Mouse (Mus musculus) bone marrow macrophage, adult 2 months (primary cell): ENCODE results near the gene Wdr47. TPM values are rescaled to one million over a fixed set of nuclear protein-coding genes. Genes with fewer than 3 reads are reported as not detected.
"Not testable (repeated sequence)": the region's sequence is repeated elsewhere in the genome, so short reads cannot be mapped to it uniquely, and the experiment has no call there.

Experiments
- H3K27ac ChIP-seq: 2 replicates; pipeline ENCODE4 v1.5.1; 2012; ENCODE audit warnings: low read depth, low read length; ENCODE audit not compliant: insufficient read depth
- H3K4me1 ChIP-seq: 2 replicates; pipeline ENCODE4 v1.6.1; 2012; ENCODE audit warnings: low read length; ENCODE audit not compliant: control insufficient read depth, insufficient read depth
- H3K4me3 ChIP-seq: 2 replicates; pipeline ENCODE4 v1.5.1; 2012; ENCODE audit warnings: mild to moderate bottlenecking, low read length, moderate library complexity; ENCODE audit not compliant: insufficient read depth
- CTCF ChIP-seq: IDR thresholded peaks from 2 replicates; pipeline ENCODE4 v1.5.1; 2012; ENCODE audit warnings: low read depth, mild to moderate bottlenecking, low read length, moderate library complexity
- POLR2A ChIP-seq: IDR thresholded peaks from 2 replicates; pipeline ENCODE4 v1.6.1; 2012; ENCODE audit warnings: mild to moderate bottlenecking, low read depth, low read length, borderline replicate concordance
- polyA plus RNA-seq: library from polyadenylated mRNA; stranded (reverse); fragments of >200 nt; gene quantifications from 2 replicates; pipeline ENCODE4 v1.2.4, GENCODE M21; 2012; ENCODE audit not compliant: missing spikeins, insufficient read depth, insufficient read length

The Wdr47 gene
- polyA plus RNA-seq: 7.2 and 10.1 TPM in 2 replicates

DNA sequence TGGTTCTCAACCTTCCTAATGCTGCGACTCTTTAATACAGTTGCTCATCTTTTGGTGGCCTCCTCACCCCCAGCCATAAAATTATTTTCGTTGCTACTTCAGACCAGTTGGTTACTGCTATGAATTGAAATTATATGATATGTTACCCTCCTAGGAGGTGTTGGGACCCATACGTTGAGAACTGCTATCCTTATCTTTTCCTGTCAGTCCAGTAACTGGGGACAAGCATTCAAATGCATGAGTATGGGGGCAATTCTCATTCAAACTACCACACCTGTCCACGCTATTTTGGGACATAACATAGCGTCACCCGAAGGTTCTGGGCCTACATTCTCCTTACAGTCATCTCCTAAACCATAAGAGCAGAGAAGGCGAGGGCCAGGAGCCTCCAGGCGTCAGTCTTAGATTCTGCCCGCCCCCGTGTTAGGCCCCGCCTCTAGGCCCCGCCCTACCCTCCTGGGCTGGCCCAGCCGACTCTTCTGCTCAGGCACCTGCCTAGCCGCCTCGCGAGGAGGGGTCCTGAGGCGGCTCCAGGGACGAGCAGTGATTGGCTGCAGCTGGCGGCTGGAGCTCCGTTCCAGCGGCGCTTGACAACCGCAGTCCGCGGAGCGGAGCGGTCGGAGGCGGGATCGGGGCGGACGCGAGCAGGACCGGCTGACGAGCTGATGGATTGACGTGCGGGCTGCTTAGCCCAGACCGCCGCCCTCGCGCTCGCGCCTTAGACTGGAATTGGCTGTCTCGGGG is at the start of gene Wdr47:
Gene Wdr47, plus strand, starts transcription at position 494 of the 744 bp plus-strand sequence.
- Histone ChIP-seq H3K27ac (no peak within 1 kb of the TSS), H3K4me1 (peaks cover 7% of the 10 kb centered on the region), H3K4me3 (peak within 1 kb of the TSS; percentile 96)
- no peak for TF ChIP-seq CTCF
- TF ChIP-seq POLR2A: no peak

DNA sequence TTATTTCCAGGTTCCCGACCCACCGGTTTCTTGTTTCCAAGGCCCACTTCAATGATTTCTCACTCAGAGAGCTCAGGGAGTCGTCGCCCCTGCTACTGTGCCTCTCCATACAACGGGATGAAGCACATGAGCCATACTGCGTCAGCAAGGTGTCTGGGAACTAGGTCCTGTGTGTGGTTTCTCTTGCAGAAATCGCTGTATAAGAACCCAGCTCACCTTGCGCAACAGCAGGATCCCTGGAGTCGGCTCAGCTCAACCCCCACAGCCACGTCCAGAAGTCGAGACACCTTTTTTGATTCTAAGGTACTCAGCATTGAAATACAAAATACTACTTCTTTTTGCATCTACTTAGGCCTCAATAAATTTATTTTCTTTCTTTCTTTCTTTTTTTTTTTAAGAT is 48.8 kb upstream of the Wdr47 start:
- TF ChIP-seq CTCF: no peak
- no peak for TF ChIP-seq POLR2A
- Histone ChIP-seq H3K4me1 (no peaks in the 10 kb centered on the region), H3K27ac (no peak overlapping the region), H3K4me3 (no peak overlapping the region)

DNA sequence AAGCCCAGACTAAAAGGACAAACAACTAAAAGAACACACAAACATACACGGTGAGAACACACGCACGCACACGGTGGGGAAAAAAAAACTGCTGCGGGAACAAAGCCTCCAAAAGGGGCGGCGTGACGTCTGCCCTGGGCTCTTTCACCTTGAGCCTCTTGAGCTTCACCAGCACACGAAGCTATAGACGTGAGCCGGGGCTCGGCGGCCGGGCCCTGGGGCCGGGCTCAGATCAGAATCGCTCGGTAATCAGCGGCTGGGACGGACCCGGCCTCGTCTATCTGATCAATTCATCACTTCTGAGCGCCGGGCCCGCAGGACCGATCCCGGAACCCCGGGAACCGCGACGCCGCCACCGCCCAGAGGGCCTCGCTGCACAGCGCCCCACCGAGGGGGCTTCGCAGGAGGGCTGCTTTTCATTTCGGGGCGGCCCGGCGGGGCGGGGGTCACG is 36.9 kb upstream of the Wdr47 start:
- TF ChIP-seq CTCF: no peak
- TF ChIP-seq POLR2A: no peak
- peak overlapping the region; percentile 51 for H3K27ac ChIP-seq
- no peaks in the 10 kb centered on the region for H3K4me1 ChIP-seq
- peak overlapping the region; percentile 74 for H3K4me3 ChIP-seq

DNA sequence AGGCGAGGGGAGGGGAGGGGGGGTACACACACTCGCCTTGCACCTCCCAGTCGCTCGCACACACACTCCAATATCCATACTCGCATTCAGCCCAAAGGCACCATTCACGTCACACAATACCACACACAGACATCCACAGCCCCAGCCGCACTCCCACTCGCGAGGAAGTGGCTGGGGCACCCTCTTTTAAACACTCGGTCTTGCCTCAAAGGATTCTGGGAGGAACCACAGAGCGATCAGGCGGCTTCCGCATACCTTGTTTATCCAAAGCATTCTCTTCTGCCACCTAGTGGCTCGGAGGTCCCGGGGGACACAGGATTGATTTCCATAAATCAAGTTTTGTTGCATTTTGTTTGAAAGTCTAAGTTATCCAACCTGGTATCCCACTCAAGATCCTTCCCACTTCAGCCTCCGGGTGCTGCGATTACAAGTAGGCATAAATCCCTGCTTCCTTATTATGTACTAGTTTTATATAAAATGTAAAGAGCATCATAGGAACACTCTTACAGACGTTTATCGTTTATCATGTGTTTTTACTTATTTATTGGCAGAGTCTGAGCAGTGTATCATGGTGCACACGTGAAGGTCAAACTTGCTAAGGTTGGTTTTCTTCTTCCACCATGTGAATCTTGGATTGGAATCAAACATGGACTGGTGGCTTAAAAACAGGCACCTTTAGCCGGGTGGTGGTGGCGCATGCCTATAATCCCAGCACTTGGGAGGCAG is 36.3 kb upstream of the Wdr47 start:
- peak overlapping the region; percentile 51 for H3K27ac ChIP-seq
- no peaks in the 10 kb centered on the region for H3K4me1 ChIP-seq
- TF ChIP-seq POLR2A (peak; percentile 97), CTCF (peak; percentile 46)
- H3K4me3 ChIP-seq: peak overlapping the region; percentile 74

DNA sequence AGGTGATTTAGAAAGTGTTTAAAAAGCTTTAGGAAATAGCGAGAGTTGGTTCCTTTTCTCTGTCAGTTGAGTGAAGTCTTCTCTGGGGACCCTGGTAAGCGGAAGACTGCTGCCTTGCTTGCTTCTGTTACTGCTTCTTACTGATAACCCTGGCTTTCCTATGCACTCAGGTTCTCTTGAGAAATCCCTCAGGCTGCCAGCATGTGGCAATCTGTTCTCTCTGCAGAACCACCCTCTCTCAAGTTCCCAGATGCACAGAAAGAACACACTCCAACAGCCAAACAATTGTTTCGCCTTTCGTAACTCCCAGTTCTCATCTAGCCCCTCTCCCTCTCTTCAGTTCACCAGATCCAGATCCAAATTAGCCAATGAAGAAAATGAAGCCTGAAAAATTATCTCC is 33.2 kb upstream of the Wdr47 start:
- Histone ChIP-seq H3K27ac (no peak overlapping the region), H3K4me3 (no peak overlapping the region), H3K4me1 (peaks cover 3% of the 10 kb centered on the region)
- TF ChIP-seq POLR2A: no peak
- TF ChIP-seq CTCF: no peak

DNA sequence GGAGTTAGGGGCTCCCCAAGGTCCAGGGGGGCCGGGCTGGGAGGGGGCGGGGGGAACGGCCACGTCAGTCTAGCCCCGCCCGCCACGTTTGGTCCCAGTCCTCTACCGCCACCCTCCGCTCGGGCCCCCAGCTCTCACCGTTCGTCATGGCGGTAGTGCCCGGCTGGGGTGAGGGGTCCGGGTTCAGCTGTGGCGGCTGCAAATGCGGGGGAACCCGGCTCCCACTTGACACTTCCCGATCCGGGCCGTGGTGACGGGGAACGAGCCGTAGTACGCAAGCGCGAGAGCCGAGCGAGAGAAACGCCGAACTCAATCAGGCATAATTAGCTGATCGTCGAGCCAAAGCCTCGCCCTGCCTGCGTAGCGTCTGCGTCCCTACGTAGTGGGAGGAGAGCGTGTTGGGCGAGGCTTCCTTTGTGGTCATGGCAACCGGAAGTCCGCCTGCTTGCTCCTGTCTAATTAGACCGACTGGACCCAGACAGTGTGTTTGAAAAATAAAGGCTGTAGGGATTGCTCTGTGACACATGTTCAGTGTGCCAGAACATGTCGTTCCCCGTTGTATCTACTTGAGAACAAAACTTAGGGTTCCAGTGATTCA is 28.8 kb upstream of the Wdr47 start, which contains the start of gene Tmem167b:
Gene Tmem167b, minus strand, starts transcription at position 334 of the 598 bp plus-strand sequence.
- TF ChIP-seq CTCF: no peak
- TF ChIP-seq POLR2A: no peak
- Histone ChIP-seq H3K4me3 (peak within 1 kb of the TSS; percentile 77), H3K27ac (peak within 1 kb of the TSS; percentile 86), H3K4me1 (peaks cover 5% of the 10 kb centered on the region)

DNA sequence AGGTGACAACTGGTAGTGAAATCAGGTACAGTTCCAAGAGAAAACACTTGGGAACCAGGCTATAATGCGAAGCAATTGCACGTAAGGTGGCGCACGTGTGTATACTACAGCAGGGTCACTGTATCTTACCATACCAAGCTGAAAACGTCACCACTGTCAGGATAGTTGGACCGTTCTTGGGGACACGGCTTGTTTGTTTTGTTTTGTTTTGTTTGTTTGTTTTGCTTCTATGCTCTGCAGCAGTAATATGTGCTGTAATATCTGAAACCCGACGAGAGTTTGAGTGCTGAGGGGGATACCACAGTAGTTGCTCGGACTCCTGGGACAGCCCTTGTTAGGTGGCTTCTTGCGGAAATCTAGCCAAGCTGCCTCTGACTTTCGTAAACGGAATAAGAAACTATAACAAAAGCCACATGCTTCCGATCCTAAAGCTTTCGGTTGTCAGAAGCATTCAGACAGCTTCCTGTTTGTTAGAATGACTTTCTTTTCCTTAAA is 28.3 kb upstream of the Wdr47 start:
- Histone ChIP-seq H3K4me3 (peak overlapping the region; percentile 61), H3K4me1 (peaks cover 5% of the 10 kb centered on the region), H3K27ac (peak overlapping the region; percentile 86)
- TF ChIP-seq POLR2A (no peak), CTCF (no peak)

DNA sequence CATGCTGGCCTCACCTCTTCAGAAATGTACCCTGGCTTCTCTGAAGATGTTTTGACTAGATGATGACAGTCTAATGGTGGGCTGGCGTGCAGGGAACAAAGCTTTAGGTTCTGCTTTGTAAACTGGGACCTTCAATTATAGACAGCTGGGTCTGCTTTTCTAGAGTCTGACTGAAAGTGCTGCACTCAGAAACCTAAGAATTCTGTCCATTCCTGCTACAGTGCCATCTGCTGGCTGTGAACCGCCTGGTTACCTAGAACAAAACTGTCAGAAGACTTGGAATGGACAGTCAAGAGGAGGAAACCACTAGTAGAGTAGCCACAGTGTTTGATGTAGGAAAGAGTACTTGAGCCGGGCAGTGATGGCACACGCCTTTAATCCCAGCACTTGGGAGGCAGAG is 27.8 kb upstream of the Wdr47 start:
- Histone ChIP-seq H3K4me1 (peaks cover 5% of the 10 kb centered on the region), H3K27ac (peak overlapping the region; percentile 86), H3K4me3 (peak overlapping the region; percentile 61)
- TF ChIP-seq CTCF: no peak
- no peak for TF ChIP-seq POLR2A

DNA sequence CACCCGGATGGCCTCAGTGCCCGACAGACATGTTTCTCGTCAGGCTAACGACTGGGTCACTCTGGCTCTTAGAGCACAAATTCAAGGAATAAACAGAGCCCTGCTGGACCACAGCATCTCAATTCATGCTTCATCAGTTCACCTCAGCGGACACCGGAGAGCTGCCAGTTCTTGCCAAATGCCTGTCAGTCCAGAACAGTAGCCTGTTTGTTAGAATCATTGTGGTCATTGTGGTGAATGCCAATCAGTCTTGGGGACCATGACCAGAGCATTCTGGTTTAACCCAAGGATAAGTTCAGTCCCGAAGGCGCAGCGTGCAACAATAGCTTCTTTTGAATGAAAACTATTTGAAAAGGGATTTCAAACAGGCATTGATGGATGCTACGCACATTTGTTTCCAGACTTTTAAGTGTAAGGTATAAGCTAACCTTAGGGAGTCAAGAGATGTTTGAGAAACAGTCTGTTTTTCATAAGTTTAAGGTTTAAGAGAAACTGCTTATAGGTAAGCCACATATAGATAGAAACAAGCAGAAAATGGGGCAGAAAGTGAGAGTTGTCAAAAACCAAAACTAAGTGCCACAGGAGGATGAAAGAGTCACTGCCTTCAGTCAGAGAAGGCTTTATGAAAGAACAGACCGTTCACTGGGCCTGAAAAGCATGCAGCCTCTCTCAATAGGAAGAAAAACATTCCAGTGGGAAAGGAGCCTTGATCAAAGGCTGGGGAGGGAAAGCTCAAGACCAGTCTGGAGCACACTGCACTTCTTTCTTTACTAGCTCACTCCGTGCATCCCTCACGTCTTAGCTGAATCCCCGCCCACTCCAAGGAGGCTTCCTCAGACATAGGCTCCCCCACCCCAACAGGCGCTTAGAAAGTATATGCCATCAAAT is 22.8 kb upstream of the Wdr47 start:
- Histone ChIP-seq H3K4me3 (no peak overlapping the region), H3K27ac (no peak overlapping the region), H3K4me1 (peaks cover 8% of the 10 kb centered on the region)
- TF ChIP-seq POLR2A (no peak), CTCF (no peak)

DNA sequence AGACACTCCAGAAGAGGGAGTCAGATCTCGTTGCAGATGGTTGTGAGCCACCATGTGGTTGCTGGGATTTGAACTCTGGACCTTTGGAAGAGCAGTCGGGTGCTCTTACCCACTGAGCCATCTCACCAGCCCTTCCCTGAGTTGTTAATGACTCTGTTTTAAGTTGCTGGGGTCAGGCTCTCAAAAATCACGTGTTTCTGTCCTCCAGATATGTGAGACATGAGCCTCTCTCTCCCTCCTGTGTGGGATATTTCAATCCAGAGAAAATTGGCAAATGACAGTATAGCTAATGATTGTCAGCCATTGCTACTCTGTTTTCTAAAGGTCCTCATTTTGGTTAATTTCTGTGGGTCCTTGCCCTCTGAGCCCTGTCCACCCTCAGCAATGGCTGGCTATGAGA is 21.4 kb upstream of the Wdr47 start:
- H3K4me3 ChIP-seq, H3K27ac ChIP-seq: not testable (repeated sequence)
- peaks cover 16% of the 10 kb centered on the region for H3K4me1 ChIP-seq
